Mouse (Mus musculus) forebrain, embryonic 16.5 days (tissue): ENCODE measurements around the gene Kcnq1. TPM values are rescaled to one million over a fixed set of nuclear protein-coding genes. Genes with fewer than 3 reads are reported as not detected.

Source experiments
- ATAC-seq: fragments of 200-750 bp; cut with Nextera tagmentation; 2 replicates; pipeline ENCODE4 v1.8.0; 2017; ENCODE audit warnings: mild to moderate bottlenecking, moderate library complexity
- H3K27ac ChIP-seq: fragments of 300-500 bp; sonication (generic); 2 replicates; pipeline ENCODE4 v1.5.1; 2014; ENCODE audit warnings: low read length, control low read depth
- H3K27me3 ChIP-seq: fragments of 300-500 bp; sonication (generic); replicated peaks from 2 replicates; pipeline ENCODE4 v1.6.1; 2014; ENCODE audit warnings: low read length; ENCODE audit not compliant: control insufficient read depth, insufficient read depth
- H3K36me3 ChIP-seq: fragments of 300-500 bp; sonication (generic); 2 replicates; pipeline ENCODE4 v1.6.1; 2014; ENCODE audit not compliant: control insufficient read depth, insufficient read depth
- H3K4me1 ChIP-seq: fragments of 300-500 bp; sonication (generic); replicated peaks from 2 replicates; pipeline ENCODE4 v1.6.1; 2014; ENCODE audit warnings: low read length; ENCODE audit not compliant: control insufficient read depth, insufficient read depth
- H3K4me2 ChIP-seq: fragments of 300-500 bp; sonication (generic); 2 replicates; pipeline ENCODE4 v1.6.1; 2014; ENCODE audit warnings: mild to moderate bottlenecking, low read length, control low read depth
- H3K4me3 ChIP-seq: fragments of 300-500 bp; sonication (generic); replicated peaks from 2 replicates; pipeline ENCODE4 v1.5.1; 2014; ENCODE audit warnings: mild to moderate bottlenecking, low read length, control low read depth
- H3K9ac ChIP-seq: fragments of 300-500 bp; sonication (generic); replicated peaks from 2 replicates; pipeline ENCODE4 v1.6.1; 2014; ENCODE audit warnings: low read depth, low read length, control low read depth
- H3K9me3 ChIP-seq: fragments of 300-500 bp; sonication (generic); 2 replicates; pipeline ENCODE4 v1.6.1; 2016; ENCODE audit warnings: low read length; ENCODE audit not compliant: control insufficient read depth
- whole genome bisulfite sequencing: fragments of 180-500 bp; shearing (Covaris S2); extraction: QIAGEN DNeasy Blood & Tissue Kit; methylation state at CpG from one replicate; pipeline ENCODE4 v1.1.7; 2014; 5-methylcytosine and 5-hydroxymethylcytosine counted together
- polyA plus RNA-seq: library from polyadenylated mRNA; unstranded; fragments of >200 nt; fragmentation: Nextera tagmentation; extraction: Ambion mirVana; gene quantifications from 2 replicates; pipeline ENCODE4 v1.2.1, GENCODE M21; 2015

Kcnq1 gene
- polyA plus RNA-seq, 1 experiment from 2014 or later: 1.1 TPM

GRCm38 (mm10) chr7:143461920-143462319 is 355.8 kb downstream of the Kcnq1 start:
- no peak overlapping the region for H3K4me2 ChIP-seq
- 47% methylated on average over 11 of the region's 11 CpGs for WGBS
- H3K27me3 ChIP-seq: peaks cover 28% of the 10 kb centered on the region
- no peaks in the 10 kb centered on the region for H3K36me3 ChIP-seq
- no peak overlapping the region for H3K27ac ChIP-seq
- no peak for ATAC-seq
- H3K4me3 ChIP-seq: no peak overlapping the region
- H3K9ac ChIP-seq: no peak overlapping the region
- H3K4me1 ChIP-seq: peaks cover 10% of the 10 kb centered on the region
- peaks cover 14% of the 10 kb centered on the region; the same call in 1 of the 2 replicates for H3K9me3 ChIP-seq

GRCm38 (mm10) chr7:143462516-143462915 is 356.4 kb downstream of the Kcnq1 start:
- 79% methylated on average over 5 of the region's 5 CpGs for WGBS
- no peak for ATAC-seq

GRCm38 (mm10) chr7:143463865-143464415 is 357.8 kb downstream of the Kcnq1 start:
- H3K36me3 ChIP-seq: no peaks in the 10 kb centered on the region
- peaks cover 14% of the 10 kb centered on the region; the same call in 1 of the 2 replicates for H3K9me3 ChIP-seq
- WGBS: 42% methylated on average over 11 of the region's 11 CpGs
- no peak overlapping the region for H3K4me2 ChIP-seq
- no peak overlapping the region for H3K27ac ChIP-seq
- H3K4me3 ChIP-seq: no peak overlapping the region
- no peak overlapping the region for H3K9ac ChIP-seq
- ATAC-seq: no peak
- H3K4me1 ChIP-seq: peaks cover 14% of the 10 kb centered on the region
- peaks cover 22% of the 10 kb centered on the region for H3K27me3 ChIP-seq

More at GRCm38 (mm10) chr7:143462516-143462915, 356.4 kb downstream of the Kcnq1 start:
- H3K36me3 ChIP-seq: no peaks in the 10 kb centered on the region
- peaks cover 14% of the 10 kb centered on the region; the same call in 1 of the 2 replicates for H3K9me3 ChIP-seq
- H3K4me1 ChIP-seq: peaks cover 10% of the 10 kb centered on the region
- H3K27me3 ChIP-seq: peaks cover 27% of the 10 kb centered on the region
- no peak overlapping the region for H3K27ac ChIP-seq
- no peak overlapping the region for H3K4me2 ChIP-seq
- no peak overlapping the region for H3K9ac ChIP-seq
- H3K4me3 ChIP-seq: no peak overlapping the region

GRCm38 (mm10) chr7:143464811-143465560 is 358.8 kb downstream of the Kcnq1 start:
- Histone ChIP-seq H3K9ac (peak overlapping the region; percentile 51), H3K4me1 (peaks cover 12% of the 10 kb centered on the region), H3K4me2 (peak overlapping the region; percentile 69), H3K27me3 (peaks cover 22% of the 10 kb centered on the region), H3K4me3 (peak overlapping the region; percentile 41), H3K27ac (no peak overlapping the region), H3K36me3 (no peaks in the 10 kb centered on the region), H3K9me3 (0 out of 2 replicates have a peak, but pooled peaks cover 10% of the 10 kb centered on the region)
- 23% methylated on average over 56 of the region's 56 CpGs for WGBS
- no peak for ATAC-seq

- H3K36me3 ChIP-seq: no peaks in the 10 kb centered on the region
- H3K4me1 ChIP-seq: peaks cover 10% of the 10 kb centered on the region
- peak; percentile 24; the same call in 1 of the 2 replicates for ATAC-seq
- H3K4me2 ChIP-seq: no peak overlapping the region
- 32% methylated on average over 14 of the region's 14 CpGs for WGBS
- no peak overlapping the region for H3K9ac ChIP-seq
- no peak overlapping the region for H3K4me3 ChIP-seq
- H3K27ac ChIP-seq: no peak overlapping the region
- no peaks in the 10 kb centered on the region for H3K9me3 ChIP-seq
- peaks cover 22% of the 10 kb centered on the region for H3K27me3 ChIP-seq
Measured at GRCm38 (mm10) chr7:143466099-143466677, 360.0 kb downstream of the Kcnq1 start.

GRCm38 (mm10) chr7:143467714-143468113 is 361.6 kb downstream of the Kcnq1 start:
- Histone ChIP-seq H3K27me3 (peaks cover 17% of the 10 kb centered on the region), H3K9me3 (no peaks in the 10 kb centered on the region), H3K27ac (no peak overlapping the region), H3K4me1 (peaks cover 10% of the 10 kb centered on the region), H3K9ac (no peak overlapping the region), H3K4me2 (no peak overlapping the region), H3K4me3 (no peak overlapping the region), H3K36me3 (no peaks in the 10 kb centered on the region)
- no peak for ATAC-seq
- WGBS: 2% methylated on average over 6 of the region's 6 CpGs

GRCm38 (mm10) chr7:143469946-143470345 is 363.8 kb downstream of the Kcnq1 start:
- Histone ChIP-seq H3K36me3 (no peaks in the 10 kb centered on the region), H3K4me1 (peaks cover 5% of the 10 kb centered on the region), H3K9me3 (no peaks in the 10 kb centered on the region), H3K4me3 (no peak overlapping the region), H3K27ac (no peak overlapping the region), H3K4me2 (no peak overlapping the region), H3K27me3 (0 out of 2 replicates have a peak, but pooled peaks cover 10% of the 10 kb centered on the region), H3K9ac (no peak overlapping the region)
- WGBS: 15% methylated on average over 8 of the region's 8 CpGs
- peak; percentile 57 for ATAC-seq

- H3K4me2 ChIP-seq: no peak within 1 kb of the TSS
- no peaks in the 10 kb centered on the region for H3K27me3 ChIP-seq
- no peak within 1 kb of the TSS for H3K9ac ChIP-seq
- no peak within 1 kb of the TSS for H3K27ac ChIP-seq
- H3K9me3 ChIP-seq: no peaks in the 10 kb centered on the region
- no peak for ATAC-seq
- H3K4me1 ChIP-seq: no peaks in the 10 kb centered on the region
- 42% methylated on average over 4 of the region's 4 CpGs for WGBS
- no peaks in the 10 kb centered on the region for H3K36me3 ChIP-seq
- H3K4me3 ChIP-seq: no peak within 1 kb of the TSS
Measured at GRCm38 (mm10) chr7:143473347-143474101, 367.4 kb downstream of the Kcnq1 start, which contains the start of gene Slc22a18. Slc22a18 (plus strand) TSS chr7:143473736.

GRCm38 (mm10) chr7:143474811-143475210 is 368.6 kb downstream of the Kcnq1 start:
- H3K27ac ChIP-seq: no peak overlapping the region
- no peaks in the 10 kb centered on the region for H3K36me3 ChIP-seq
- no peak overlapping the region for H3K9ac ChIP-seq
- ATAC-seq: no peak
- no peaks in the 10 kb centered on the region for H3K27me3 ChIP-seq
- no peaks in the 10 kb centered on the region for H3K9me3 ChIP-seq
- H3K4me3 ChIP-seq: no peak overlapping the region
- no peak overlapping the region for H3K4me2 ChIP-seq
- no peaks in the 10 kb centered on the region for H3K4me1 ChIP-seq
- WGBS: 29% methylated on average over 10 of the region's 10 CpGs
